Mouse (Mus musculus): ENCODE data around the gene Snhg11. TPM values are rescaled to one million over a fixed set of nuclear protein-coding genes. Genes with fewer than 3 reads are reported as not detected.

The Snhg11 gene
- under 1 TPM in 1 of 2 experiments, not detected in 1; 0.07 TPM for total RNA-seq (2023)

GRCm38 (mm10) chr2:158375443-158376122 is at the start of gene Snhg11:
Snhg11 (plus strand) TSS chr2:158375638.

DNA sequence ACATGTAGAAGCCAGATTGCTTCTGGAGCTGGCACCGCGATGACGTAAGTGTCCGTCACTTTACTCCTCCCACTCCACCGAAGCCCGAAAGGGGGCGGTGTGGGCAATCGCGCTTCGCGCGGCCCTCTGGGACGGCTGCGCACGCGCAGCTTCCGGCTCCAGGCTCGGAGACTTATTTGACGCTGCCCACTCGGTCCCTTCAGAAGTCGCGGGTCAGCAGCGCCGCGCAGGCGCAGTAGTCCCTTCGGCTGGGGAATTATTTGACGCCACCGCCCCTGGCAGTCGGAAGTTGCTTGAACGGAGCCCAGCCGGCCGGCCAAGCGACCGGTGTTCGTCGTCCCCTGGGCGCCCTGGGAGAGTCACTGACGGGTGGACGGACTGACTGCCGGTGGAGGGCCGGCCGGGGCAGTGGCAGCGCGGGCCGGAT is 34.2 kb downstream of the Snhg11 start, which contains the start of gene Ralgapb:
Gene Ralgapb, plus strand, starts transcription at position 254 of the 427 bp plus-strand sequence.

Other genes starting within 250 kb of the Snhg11 start
- gene Tgm2, start 229.2 kb upstream of the Snhg11 start, total RNA-seq (2023) = 10 to 100 TPM; 15.3 to 19.2 TPM
- gene D630003M21Rik, start 146.4 kb upstream of the Snhg11 start, total RNA-seq (2023) = not detected
- gene Bpi, start 117.5 kb upstream of the Snhg11 start, total RNA-seq (2023) = not detected
- 10 to 100 TPM; 47.6 to 63.5 TPM for gene Lbp, start 69.1 kb upstream of the Snhg11 start, total RNA-seq (2023)
- gene Ralgapb, start 34.2 kb downstream of the Snhg11 start, total RNA-seq (2023) = 10 to 100 TPM; 45.2 to 50.3 TPM
- gene Adig, start 127.0 kb downstream of the Snhg11 start, total RNA-seq (2023) = not detected
- not detected for gene Arhgap40, start 137.2 kb downstream of the Snhg11 start, total RNA-seq (2023)
- under 1 TPM; 0.68 to 0.93 TPM for gene Slc32a1, start 235.1 kb downstream of the Snhg11 start, total RNA-seq (2023)
- 10 to 100 TPM; 22.0 to 23.3 TPM for gene Actr5, start 249.2 kb downstream of the Snhg11 start, total RNA-seq (2023)

Data from neutrophil, adult 59 days (primary cell).